Mouse (Mus musculus) lung, embryonic 15.5 days (tissue): ENCODE measurements around the gene Olfr643. TPM values are rescaled to one million over a fixed set of nuclear protein-coding genes. Genes with fewer than 3 reads are reported as not detected.

Experiments
- ATAC-seq: fragments of 200-750 bp; cut with Nextera tagmentation; 2 replicates; pipeline ENCODE4 v1.8.0; 2017; ENCODE audit warnings: moderate number of reproducible peaks, borderline replicate concordance; ENCODE audit not compliant: low FRiP score, low TSS enrichment; ENCODE audit errors: extremely low read depth
- H3K27ac ChIP-seq: fragments of 300-500 bp; sonication (generic); 2 replicates; pipeline ENCODE4 v1.5.1; 2015; ENCODE audit warnings: moderate library complexity, mild to moderate bottlenecking, inconsistent platforms
- H3K27me3 ChIP-seq: fragments of 300-500 bp; sonication (generic); 2 replicates; pipeline ENCODE4 v1.6.1; 2015; ENCODE audit warnings: inconsistent platforms
- H3K36me3 ChIP-seq: fragments of 300-500 bp; sonication (generic); 2 replicates; pipeline ENCODE4 v1.6.1; 2015; ENCODE audit warnings: inconsistent platforms
- H3K4me1 ChIP-seq: fragments of 300-500 bp; sonication (generic); 2 replicates; pipeline ENCODE4 v1.6.1; 2015; ENCODE audit warnings: inconsistent platforms
- H3K4me2 ChIP-seq: fragments of 300-500 bp; sonication (generic); 2 replicates; pipeline ENCODE4 v1.6.1; 2015; ENCODE audit warnings: inconsistent platforms, mild to moderate bottlenecking, moderate library complexity
- H3K4me3 ChIP-seq: fragments of 300-500 bp; sonication (generic); 2 replicates; pipeline ENCODE4 v1.5.1; 2015; ENCODE audit warnings: mild to moderate bottlenecking, inconsistent platforms
- H3K9ac ChIP-seq: fragments of 300-500 bp; sonication (generic); 2 replicates; pipeline ENCODE4 v1.6.1; 2015; ENCODE audit warnings: inconsistent platforms
- H3K9me3 ChIP-seq: fragments of 300-500 bp; sonication (generic); 2 replicates; pipeline ENCODE4 v1.6.1; 2016; ENCODE audit warnings: inconsistent platforms
- WGBS: fragments of 180-500 bp; shearing (Covaris S2); methylation state at CpG from one replicate; pipeline ENCODE4 v1.1.7; 2015; 5-methylcytosine and 5-hydroxymethylcytosine counted together
- polyA plus RNA-seq: library from polyadenylated mRNA; unstranded; fragments of >200 nt; fragmentation: Nextera tagmentation; extraction: Ambion mirVana; gene quantifications from 2 replicates; pipeline ENCODE4 v1.2.1, GENCODE M21; 2015

The Olfr643 gene
- polyA plus RNA-seq, 1 experiment from 2014 or later: not detected

DNA sequence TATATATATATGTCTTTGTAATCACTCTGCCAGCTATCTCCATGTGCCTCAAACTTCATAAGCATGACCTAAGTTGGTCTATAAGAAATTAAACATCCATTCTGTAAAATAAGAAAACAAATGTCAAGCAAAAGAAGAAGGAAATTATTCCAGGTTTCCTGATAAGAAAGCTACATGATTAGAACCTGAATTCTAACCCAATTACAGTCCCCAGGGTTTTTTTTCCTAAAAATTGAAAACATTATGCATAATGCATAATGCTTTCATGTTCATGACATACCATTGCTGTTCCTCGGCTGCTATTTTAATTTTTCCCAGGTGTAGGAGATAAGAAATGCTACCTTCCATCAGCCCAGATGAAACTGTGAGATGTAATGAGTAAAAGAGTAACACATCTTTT is 51.8 kb downstream of the Olfr643 start, which contains the start of gene Olfr645:
Gene Olfr645, minus strand, starts transcription at position 101 of the 400 bp plus-strand sequence.
- Histone ChIP-seq H3K27ac (no peak within 1 kb of the TSS), H3K4me2 (no peak within 1 kb of the TSS), H3K4me1 (no peaks in the 10 kb centered on the region), H3K9me3 (no peaks in the 10 kb centered on the region), H3K36me3 (no peaks in the 10 kb centered on the region), H3K4me3 (no peak within 1 kb of the TSS), H3K9ac (no peak within 1 kb of the TSS), H3K27me3 (no peaks in the 10 kb centered on the region)
- ATAC-seq: no peak
- 65% methylated on average over 1 of the region's 1 CpGs for WGBS

DNA sequence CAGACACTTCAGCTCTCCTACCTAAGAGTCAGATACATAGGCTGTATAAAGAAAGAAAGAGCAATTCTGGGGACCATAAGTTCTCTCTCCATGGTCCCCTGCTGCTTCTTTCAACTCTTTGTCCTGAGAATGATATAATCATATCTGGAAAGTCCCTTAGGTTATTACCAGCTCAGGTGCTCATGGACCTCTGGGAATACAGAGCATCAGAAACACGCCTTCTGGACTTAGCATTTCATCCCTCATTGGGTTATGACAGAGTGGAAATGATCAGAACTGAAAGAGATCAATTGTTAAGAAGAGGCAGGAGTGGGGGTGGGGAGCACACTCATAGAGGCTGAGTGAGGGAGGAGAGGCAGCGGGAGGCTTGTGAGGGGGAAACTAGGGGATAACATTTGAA is 65.4 kb downstream of the Olfr643 start, which contains the start of gene Olfr644:
Gene Olfr644, minus strand, starts transcription at position 101 of the 400 bp plus-strand sequence.
- no peak within 1 kb of the TSS for H3K4me3 ChIP-seq
- H3K4me1 ChIP-seq: no peaks in the 10 kb centered on the region
- no peak for ATAC-seq
- no peaks in the 10 kb centered on the region for H3K27me3 ChIP-seq
- no peak within 1 kb of the TSS for H3K9ac ChIP-seq
- no peaks in the 10 kb centered on the region for H3K9me3 ChIP-seq
- no peak within 1 kb of the TSS for H3K27ac ChIP-seq
- WGBS: 60% methylated on average over 2 of the region's 2 CpGs
- no peak within 1 kb of the TSS for H3K4me2 ChIP-seq
- H3K36me3 ChIP-seq: no peaks in the 10 kb centered on the region

DNA sequence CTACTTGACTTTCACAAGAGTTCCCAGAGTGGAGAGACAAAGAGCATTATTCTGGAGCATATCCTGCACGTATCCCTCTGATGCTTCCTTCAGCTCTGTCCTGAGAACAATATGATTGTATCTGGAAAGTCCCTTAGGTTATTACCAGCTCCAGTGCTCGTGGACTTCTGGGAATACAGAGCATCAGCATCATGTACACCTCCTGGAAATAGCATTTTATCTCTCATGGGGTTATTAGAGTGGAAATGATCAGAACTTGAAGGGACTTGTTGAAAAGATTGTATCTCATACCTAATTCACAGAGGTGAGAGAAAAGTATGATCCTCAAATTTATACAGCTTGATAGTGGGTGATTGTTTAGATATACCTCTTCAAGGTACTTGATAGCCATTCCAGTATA is 75.9 kb downstream of the Olfr643 start, which contains the start of gene 4930516K23Rik:
Gene 4930516K23Rik, minus strand, starts transcription at position 101 of the 400 bp plus-strand sequence.
- ATAC-seq: no peak
- Histone ChIP-seq H3K9ac (no peak within 1 kb of the TSS), H3K9me3 (no peaks in the 10 kb centered on the region), H3K27ac (no peak within 1 kb of the TSS), H3K4me1 (no peaks in the 10 kb centered on the region), H3K4me3 (no peak within 1 kb of the TSS), H3K36me3 (no peaks in the 10 kb centered on the region), H3K27me3 (no peaks in the 10 kb centered on the region), H3K4me2 (no peak within 1 kb of the TSS)
- WGBS: 38% methylated on average over 2 of the region's 2 CpGs

DNA sequence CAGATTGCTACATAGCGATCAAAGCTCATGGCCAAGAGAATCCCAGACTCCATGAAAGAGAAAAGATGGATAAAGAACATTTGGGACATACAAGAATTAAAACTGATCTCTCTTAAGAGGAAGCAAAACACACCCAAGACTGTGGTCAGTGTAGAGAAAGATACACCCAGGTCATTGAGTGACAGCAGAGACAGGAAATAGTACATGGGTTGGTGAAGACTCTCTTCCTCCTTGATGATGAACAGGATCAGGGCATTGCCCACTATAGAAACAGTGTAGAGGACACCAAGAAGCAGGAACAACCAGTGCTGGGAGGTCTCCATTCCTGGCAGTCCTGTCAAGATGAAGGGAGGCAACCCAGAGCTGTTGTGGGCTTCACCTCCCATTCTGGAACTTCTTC is 78.0 kb downstream of the Olfr643 start:
- H3K9me3 ChIP-seq: no peaks in the 10 kb centered on the region
- WGBS: 77% methylated on average over 1 of the region's 1 CpGs

DNA sequence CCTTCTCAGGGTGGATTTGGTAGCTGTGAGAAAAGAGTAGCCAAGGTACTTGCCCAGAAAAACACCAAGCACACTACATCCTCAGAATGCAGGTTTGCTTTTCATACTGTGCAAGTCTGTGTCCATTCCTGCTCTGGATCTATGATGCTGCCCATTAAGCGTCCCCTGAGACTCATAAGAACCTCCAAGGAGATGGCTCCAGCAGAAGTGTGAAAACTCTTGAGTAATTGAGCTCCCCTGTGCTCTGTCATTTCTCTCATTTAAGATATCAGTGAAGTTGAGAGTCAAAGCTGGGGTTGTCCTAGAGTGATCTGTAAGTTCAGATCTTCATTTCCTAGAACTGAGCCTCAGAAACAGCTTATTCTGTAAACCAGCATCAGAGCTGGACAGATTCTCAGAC is 84.6 kb downstream of the Olfr643 start, which contains the start of gene Olfr642:
Gene Olfr642, minus strand, starts transcription at position 101 of the 400 bp plus-strand sequence.
- Histone ChIP-seq H3K27ac (no peak within 1 kb of the TSS), H3K9me3 (no peaks in the 10 kb centered on the region), H3K4me3 (no peak within 1 kb of the TSS), H3K4me2 (no peak within 1 kb of the TSS), H3K9ac (no peak within 1 kb of the TSS), H3K4me1 (no peaks in the 10 kb centered on the region), H3K36me3 (no peaks in the 10 kb centered on the region), H3K27me3 (no peaks in the 10 kb centered on the region)
- no peak for ATAC-seq
- WGBS: 66% methylated on average over 1 of the region's 1 CpGs

More for the DNA sequence above, 78.0 kb downstream of the Olfr643 start:
- Histone ChIP-seq H3K27me3 (no peaks in the 10 kb centered on the region), H3K4me2 (no peak overlapping the region), H3K9ac (no peak overlapping the region), H3K27ac (no peak overlapping the region), H3K4me1 (no peaks in the 10 kb centered on the region), H3K36me3 (no peaks in the 10 kb centered on the region), H3K4me3 (no peak overlapping the region)
- ATAC-seq: no peak

DNA sequence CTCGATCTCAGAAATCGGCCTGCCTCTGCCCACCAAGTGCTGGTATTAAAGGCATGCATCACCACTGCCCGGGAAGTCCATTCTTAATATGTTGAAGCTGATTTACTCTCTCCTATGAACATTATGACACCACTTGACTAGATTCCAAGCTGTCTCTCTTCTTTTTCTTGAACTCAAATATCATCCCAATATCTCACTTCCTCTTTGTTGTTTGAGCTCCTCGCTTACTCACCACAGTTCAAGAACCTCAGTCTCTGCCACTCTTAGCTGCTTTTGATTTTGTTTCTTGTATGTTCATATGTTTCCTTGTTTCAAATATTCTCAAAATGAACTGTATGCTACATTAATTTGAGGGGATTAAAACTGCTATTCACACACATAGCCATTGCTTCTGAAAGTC is 86.5 kb downstream of the Olfr643 start:
- no peak overlapping the region for H3K4me2 ChIP-seq
- ATAC-seq: no peak
- WGBS: 89% methylated on average over 4 of the region's 4 CpGs
- H3K4me3 ChIP-seq: no peak overlapping the region
- no peaks in the 10 kb centered on the region for H3K27me3 ChIP-seq
- no peaks in the 10 kb centered on the region for H3K9me3 ChIP-seq
- H3K36me3 ChIP-seq: no peaks in the 10 kb centered on the region
- no peak overlapping the region for H3K27ac ChIP-seq
- no peak overlapping the region for H3K9ac ChIP-seq
- no peaks in the 10 kb centered on the region for H3K4me1 ChIP-seq

DNA sequence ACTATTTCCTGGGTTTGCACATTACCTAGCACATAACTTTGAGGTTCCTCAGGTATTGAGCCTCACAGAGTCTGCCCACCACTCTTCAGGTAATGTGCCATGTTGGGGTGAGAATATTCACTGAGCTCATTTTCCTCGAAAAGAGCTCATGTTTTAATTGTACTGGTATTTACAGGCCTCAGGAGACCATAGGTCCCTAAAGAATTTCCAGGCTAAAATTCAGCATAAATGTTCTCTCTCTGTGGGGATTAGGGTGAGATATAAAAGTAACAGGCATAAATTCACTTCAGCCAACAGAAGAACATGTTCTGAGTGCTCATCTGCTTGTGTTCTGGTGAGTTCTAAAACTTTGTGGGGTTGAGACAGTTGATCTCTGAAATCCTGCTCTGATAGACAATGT is 102.1 kb downstream of the Olfr643 start, which contains the start of gene Olfr641:
Gene Olfr641, plus strand, starts transcription at position 301 of the 400 bp plus-strand sequence.
- no peaks in the 10 kb centered on the region for H3K4me1 ChIP-seq
- ATAC-seq: no peak

DNA sequence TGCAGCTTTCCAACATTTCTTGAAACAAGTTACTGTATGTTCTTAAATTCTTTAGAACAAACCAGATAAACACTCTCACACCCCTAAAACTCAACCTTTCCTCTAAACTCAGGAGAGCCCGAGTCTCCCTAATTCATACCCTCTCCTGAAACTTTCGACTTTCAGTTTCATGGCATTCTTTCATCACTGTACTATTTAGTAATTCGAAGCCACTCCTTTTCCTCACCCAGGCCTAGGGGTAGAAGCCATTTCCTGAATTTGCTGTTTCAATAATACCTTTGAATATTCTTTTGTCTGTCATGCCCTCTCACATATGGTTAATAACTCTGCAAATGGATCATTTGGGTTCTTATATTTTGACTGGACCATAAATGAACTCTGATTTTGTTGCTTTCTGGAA is 110.2 kb downstream of the Olfr643 start:
- no peaks in the 10 kb centered on the region for H3K9me3 ChIP-seq
- no peaks in the 10 kb centered on the region for H3K27me3 ChIP-seq
- no peak overlapping the region for H3K27ac ChIP-seq
- no peak overlapping the region for H3K9ac ChIP-seq
- WGBS: 76% methylated on average over 3 of the region's 3 CpGs
- no peaks in the 10 kb centered on the region for H3K36me3 ChIP-seq
- no peak overlapping the region for H3K4me2 ChIP-seq
- no peak overlapping the region for H3K4me3 ChIP-seq
- ATAC-seq: no peak
- H3K4me1 ChIP-seq: no peaks in the 10 kb centered on the region

More for the DNA sequence above, 102.1 kb downstream of the Olfr643 start, which contains the start of gene Olfr641:
- Histone ChIP-seq H3K4me2 (no peak within 1 kb of the TSS), H3K4me3 (no peak within 1 kb of the TSS), H3K9ac (no peak within 1 kb of the TSS), H3K27ac (no peak within 1 kb of the TSS), H3K9me3 (no peaks in the 10 kb centered on the region), H3K27me3 (no peaks in the 10 kb centered on the region), H3K36me3 (no peaks in the 10 kb centered on the region)
- 65% methylated on average over 1 of the region's 1 CpGs for WGBS

DNA sequence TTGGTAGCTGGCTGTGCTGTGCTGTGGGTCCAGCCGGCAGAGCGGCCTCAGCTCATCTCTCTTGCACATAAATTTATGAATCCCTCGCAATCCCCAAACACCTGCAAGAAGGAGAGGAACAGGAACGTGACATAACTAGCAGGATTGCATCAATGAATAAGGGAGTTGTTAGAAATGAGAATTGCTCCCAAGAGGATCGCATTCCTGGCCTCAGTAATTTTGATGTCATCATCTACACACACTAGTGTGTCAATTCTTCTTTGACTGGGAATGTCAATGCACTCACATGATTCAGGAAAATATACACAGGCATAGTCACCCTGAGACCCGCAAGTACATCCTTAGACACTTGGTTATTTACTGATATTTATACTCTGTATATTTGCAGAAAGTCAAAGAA is 111.7 kb downstream of the Olfr643 start, which contains the start of gene Olfr640:
Gene Olfr640, minus strand, starts transcription at position 101 of the 400 bp plus-strand sequence.
- ATAC-seq: no peak
- no peak within 1 kb of the TSS for H3K4me2 ChIP-seq
- no peaks in the 10 kb centered on the region for H3K4me1 ChIP-seq
- no peak within 1 kb of the TSS for H3K4me3 ChIP-seq
- H3K9ac ChIP-seq: no peak within 1 kb of the TSS
- H3K36me3 ChIP-seq: no peaks in the 10 kb centered on the region
- no peaks in the 10 kb centered on the region for H3K27me3 ChIP-seq
- no peaks in the 10 kb centered on the region for H3K9me3 ChIP-seq
- no peak within 1 kb of the TSS for H3K27ac ChIP-seq
- 74% methylated on average over 6 of the region's 6 CpGs for WGBS

DNA sequence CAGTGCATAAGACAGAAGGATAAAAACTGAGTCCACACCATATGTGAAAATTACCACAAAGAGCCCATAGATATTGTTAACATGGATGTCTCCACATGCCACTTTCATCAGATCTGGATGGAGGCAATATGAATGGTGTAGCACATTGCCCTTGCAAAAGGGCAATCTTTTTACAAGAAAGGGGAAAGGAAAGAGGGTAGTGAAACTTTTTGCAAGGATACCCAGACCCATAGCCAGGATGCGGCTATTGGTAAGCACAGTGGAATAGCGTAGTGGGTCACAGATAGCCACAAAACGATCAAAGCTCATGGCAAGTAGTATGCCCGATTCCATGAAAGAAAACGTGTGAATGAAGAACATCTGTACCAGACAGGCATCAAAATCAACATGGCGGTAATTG is 115.6 kb downstream of the Olfr643 start:
- no peaks in the 10 kb centered on the region for H3K4me1 ChIP-seq
- no peak overlapping the region for H3K4me3 ChIP-seq
- no peak for ATAC-seq
- H3K4me2 ChIP-seq: no peak overlapping the region
- H3K27me3 ChIP-seq: no peaks in the 10 kb centered on the region
- no peak overlapping the region for H3K27ac ChIP-seq
- WGBS: 84% methylated on average over 6 of the region's 6 CpGs
- no peak overlapping the region for H3K9ac ChIP-seq
- no peaks in the 10 kb centered on the region for H3K9me3 ChIP-seq
- H3K36me3 ChIP-seq: no peaks in the 10 kb centered on the region

DNA sequence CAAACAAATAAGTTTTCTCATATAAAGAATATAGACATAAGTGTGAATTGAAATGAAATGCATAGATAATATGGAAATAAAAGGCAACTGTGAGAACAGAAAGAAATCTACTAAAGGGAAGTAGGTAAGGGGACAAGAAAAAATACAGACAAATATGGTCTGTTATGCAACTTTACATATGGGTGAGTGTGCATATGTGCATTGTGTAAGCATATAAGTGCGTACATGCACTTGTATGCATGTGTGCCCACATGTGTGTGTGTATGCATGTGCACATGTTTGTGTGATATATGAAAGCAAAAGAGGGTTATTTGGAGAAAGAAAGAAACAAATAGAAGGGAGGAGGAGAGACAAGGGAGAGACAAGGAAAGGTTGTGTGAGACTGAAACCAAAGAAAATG is 118.3 kb downstream of the Olfr643 start:
- H3K27ac ChIP-seq: no peak overlapping the region
- WGBS: 81% methylated on average over 1 of the region's 1 CpGs
- no peak overlapping the region for H3K4me3 ChIP-seq
- H3K36me3 ChIP-seq: no peaks in the 10 kb centered on the region
- no peak overlapping the region for H3K9ac ChIP-seq
- H3K27me3 ChIP-seq: no peaks in the 10 kb centered on the region
- H3K4me2 ChIP-seq: no peak overlapping the region
- no peaks in the 10 kb centered on the region for H3K9me3 ChIP-seq
- H3K4me1 ChIP-seq: no peaks in the 10 kb centered on the region
- no peak for ATAC-seq

DNA sequence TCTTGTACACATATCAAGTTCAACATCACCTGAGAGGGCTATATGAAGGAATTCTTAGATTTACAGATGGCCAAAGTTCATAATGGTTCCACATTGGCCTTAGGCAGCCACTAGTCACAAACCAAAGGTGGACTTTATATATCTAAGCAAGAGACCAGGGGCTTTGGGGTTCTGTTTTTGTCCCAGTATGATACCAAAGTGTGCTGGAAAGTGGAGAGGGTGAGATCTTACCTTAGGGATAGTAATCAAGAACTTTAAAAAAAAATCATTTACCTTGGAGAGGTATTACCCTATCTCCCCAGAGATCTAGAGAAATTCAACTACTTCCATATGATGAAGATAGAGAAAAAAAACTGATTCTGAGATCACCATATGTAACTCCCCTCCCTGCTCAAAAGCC is 120.0 kb downstream of the Olfr643 start, which contains the start of gene Olfr639:
Gene Olfr639, minus strand, starts transcription at position 101 of the 400 bp plus-strand sequence.
- H3K9ac ChIP-seq: no peak within 1 kb of the TSS
- H3K27ac ChIP-seq: no peak within 1 kb of the TSS
- no peak within 1 kb of the TSS for H3K4me3 ChIP-seq
- H3K4me2 ChIP-seq: no peak within 1 kb of the TSS
- no peaks in the 10 kb centered on the region for H3K4me1 ChIP-seq
- H3K27me3 ChIP-seq: no peaks in the 10 kb centered on the region
- ATAC-seq: no peak
- no peaks in the 10 kb centered on the region for H3K9me3 ChIP-seq
- H3K36me3 ChIP-seq: no peaks in the 10 kb centered on the region

DNA sequence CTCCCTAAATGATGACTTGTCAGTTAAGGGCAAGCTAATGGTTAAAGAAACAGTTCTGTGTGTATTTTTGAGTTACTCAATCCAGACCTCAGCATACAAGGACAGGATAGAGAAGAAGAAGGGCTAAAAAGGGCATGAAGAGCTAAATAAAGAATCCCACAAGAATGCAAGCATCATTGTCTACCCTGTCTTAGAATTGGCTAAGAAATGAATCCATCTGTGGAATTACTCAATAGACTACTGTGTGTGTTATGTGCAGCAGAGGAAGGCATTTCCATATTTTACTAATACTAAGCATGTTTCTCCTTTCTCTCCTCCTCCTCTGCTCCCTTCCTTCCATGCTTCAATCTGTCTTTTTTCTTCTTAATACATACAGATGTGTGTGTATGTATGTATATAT is 138.1 kb downstream of the Olfr643 start:
- H3K9ac ChIP-seq: no peak overlapping the region
- no peaks in the 10 kb centered on the region for H3K36me3 ChIP-seq
- H3K27me3 ChIP-seq: no peaks in the 10 kb centered on the region
- no peaks in the 10 kb centered on the region for H3K4me1 ChIP-seq
- ATAC-seq: no peak
- H3K4me3 ChIP-seq: no peak overlapping the region
- no peaks in the 10 kb centered on the region for H3K9me3 ChIP-seq
- no peak overlapping the region for H3K4me2 ChIP-seq
- no peak overlapping the region for H3K27ac ChIP-seq
